Mouse (Mus musculus) spleen, adult 18-20 months (tissue): ENCODE data around the gene Ccr9.
"Not testable (repeated sequence)": the region's sequence is repeated elsewhere in the genome, so short reads cannot be mapped to it uniquely, and the experiment has no call there.

ENCODE experiments used
- DNase-seq, 2 experiments: peaks; one replicate each; pipeline ENCODE4 v3.0.0; 2022; ENCODE audit warnings: mixed read lengths in 2 of 2

Gene Ccr9

GRCm38 (mm10) chr9:123717186-123718008, 39.2 kb downstream of the Ccr9 start, which contains the start of gene Lztfl1:
TSS of gene Lztfl1 (minus strand) at chr9:123717697.
- DNase-seq, result peak; percentile 85 to 86

DNA sequence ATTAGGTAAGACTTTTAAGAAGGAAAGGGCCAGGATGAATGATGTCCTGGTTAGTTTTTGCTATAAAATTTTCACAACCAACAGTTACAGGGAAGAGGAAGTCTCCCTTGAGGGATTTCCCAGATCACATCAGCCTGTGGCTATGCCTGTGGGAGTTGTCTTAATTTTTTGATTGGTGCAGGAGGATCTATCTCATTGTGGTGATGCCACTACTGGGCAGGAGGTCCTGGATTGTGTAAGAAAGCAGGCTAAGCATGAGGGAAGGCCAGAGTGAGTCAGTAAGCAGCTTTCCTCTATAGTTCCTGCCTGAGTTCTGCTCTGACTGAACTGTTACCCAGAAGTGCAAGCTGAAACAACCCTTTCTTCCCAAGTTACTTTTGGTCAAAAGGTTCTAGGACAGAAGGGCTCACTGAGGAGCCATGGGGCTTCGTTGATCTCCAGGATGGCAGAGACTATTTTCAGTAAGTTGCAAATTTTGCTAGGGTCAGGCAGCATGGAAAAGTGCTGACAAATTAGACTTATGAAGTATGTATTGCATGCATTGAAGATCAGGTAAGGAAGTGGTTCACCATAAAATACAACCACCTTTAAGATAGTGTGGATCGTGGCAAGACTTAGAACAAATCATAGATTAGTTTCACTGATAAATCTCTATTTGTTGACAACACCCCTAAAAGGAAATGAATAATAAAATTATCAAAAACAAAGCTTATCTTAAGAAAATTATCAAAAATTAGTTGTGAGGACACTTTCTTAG, 44.7 kb downstream of the Ccr9 start:
- DNase-seq, result no peak

DNA sequence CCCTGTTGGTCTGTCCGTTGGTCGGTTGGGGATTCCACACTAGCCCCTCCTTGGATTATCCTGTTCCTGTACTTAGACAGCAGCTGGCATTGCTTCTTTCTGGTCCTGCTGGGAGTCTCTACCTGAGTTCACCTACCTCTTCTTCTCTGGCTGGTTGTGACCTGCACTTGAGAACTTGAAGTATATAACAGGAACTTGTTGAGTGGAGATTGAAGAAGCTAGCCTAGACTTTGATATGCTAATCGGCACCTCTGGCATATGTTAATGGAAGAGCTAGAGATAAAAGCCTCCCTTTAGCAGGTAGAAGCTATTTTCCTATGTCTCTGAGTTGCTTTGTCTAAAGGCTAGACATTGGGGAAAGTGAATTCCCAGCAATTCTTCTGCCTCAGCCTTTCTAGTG, 53.0 kb downstream of the Ccr9 start:
- DNase-seq, result no peak

- DNase-seq, result no peak
Observed at GRCm38 (mm10) chr9:123734133-123734532, 55.9 kb downstream of the Ccr9 start.

- DNase-seq, result no peak
Observed at GRCm38 (mm10) chr9:123740799-123741198, 62.6 kb downstream of the Ccr9 start.

GRCm38 (mm10) chr9:123749687-123750086, 71.4 kb downstream of the Ccr9 start:
- DNase-seq, result not testable (repeated sequence)

DNA sequence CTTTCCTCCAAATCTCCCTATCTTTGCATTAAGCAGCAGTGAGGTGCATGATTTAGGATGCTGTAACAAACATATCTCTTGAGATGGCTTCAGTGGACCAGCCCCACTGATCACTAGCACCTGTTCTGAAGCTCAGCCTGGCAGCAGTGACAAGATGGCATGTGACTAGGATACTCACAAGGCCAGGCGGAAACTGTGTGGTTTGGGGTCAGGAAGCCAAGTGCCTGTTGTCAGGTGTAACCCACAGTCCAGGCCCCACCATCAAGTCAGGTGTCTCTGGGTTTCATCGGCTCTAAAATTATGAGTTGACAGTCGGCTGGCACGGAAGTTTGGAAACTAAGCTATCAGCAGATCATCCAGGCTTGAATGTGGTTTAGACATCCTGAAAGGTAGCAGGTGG, 76.1 kb downstream of the Ccr9 start:
- peak; percentile 46 to 55 for DNase-seq

DNA sequence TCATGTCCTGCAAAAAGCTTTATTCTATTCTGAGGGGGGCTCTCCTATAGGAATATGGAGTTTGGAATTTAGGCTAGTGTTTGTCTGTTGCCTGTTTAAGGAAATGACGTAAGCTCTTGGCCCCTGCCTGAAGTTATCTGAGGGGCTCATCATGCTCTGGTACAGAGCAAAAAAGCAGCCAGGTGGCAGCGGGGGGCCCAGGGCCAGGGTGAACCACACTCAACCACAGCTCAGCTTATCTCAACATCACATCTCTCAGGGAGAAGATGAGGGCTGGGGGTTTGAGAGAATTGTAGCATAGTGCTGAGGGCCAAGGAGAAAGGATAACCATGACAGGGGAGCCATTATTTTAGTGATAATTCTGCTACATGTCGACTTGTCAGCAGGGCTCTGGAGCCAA, 78.5 kb downstream of the Ccr9 start:
- no peak for DNase-seq

DNA sequence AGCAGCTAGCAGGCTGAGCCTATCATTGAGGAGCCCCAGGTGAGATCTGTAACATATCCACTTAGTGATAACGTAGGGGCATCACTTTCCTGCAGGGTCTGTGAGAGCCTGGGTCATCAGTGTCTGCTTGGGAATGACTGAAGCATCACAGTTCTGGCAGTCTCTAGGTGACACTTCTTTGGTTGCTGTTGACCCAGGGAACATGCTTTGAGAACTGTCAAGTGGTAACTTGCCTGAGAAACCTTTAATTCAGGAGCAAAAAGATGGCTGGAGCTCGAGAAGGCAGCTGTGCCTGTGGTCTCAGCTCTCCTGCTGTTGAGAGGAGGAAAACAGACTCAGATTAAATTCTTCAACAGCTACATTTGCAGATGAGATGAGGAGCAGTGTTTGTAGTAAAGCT, 79.1 kb downstream of the Ccr9 start:
- DNase-seq, result no peak

DNA sequence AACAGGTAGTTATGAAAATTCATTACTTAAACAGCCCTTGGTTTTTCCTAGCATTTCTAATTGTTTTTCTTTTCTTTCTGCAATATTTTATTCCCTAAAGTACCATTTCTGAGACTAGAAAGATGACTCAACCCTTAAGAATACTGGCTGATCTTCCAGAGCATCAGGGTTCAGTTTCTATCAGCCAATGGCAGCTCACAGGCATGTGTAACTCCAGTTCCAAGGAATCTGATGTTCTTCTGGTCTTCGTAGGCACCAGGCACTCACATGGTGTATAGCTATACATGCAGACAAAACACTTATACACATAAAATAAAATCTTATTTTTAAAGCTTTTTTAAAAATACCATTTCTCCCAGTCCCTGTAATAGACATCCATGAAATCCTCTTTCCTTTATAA, 79.9 kb downstream of the Ccr9 start:
- DNase-seq, result no peak

- no peak for DNase-seq
Observed at GRCm38 (mm10) chr9:123758645-123759044, 80.4 kb downstream of the Ccr9 start.

GRCm38 (mm10) chr9:123760806-123761205, 82.6 kb downstream of the Ccr9 start:
- no peak for DNase-seq

- peak; percentile 16 to 35 for DNase-seq
Observed at GRCm38 (mm10) chr9:123762886-123763285, 84.6 kb downstream of the Ccr9 start.

DNA sequence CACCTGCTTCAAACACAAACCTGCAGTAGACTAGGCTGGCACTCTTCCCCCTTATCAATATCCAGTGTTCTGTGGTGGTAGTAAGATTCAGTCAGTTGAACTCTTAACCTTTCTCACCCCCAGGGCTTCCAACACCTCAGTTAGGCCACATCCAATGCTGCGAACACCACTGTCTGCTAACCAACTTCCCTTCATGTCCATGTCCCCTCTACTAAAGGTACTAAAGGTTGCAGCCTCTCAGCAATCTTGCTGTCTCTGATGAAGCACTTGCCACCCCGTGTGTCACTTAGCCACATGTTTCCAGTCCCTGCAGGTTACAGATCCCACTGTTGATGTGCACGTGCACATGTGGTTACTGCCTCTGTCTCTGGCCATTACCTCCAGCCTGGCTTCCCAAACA, 85.5 kb downstream of the Ccr9 start:
- DNase-seq, result no peak

DNA sequence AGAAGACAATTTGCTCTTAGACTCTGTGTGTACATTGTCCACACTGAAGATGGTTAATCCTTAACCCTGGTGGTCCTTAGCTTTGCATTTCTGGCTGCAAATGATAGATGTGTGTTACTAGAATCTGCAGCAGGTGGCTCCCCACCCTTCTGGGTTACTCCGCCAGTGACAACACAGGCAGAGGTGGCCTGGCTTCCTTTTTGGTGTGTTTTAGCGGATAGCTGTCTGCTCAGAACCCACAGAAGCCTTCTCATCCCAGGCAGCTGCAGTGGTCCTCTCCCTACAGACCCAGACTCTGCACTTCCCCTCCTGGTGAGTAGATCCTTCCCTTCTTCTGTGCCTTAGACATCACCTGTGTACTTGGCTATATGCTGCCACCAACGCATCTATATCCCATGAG, 88.8 kb downstream of the Ccr9 start:
- no peak for DNase-seq

- no peak for DNase-seq
Observed at GRCm38 (mm10) chr9:123768443-123768842, 90.2 kb downstream of the Ccr9 start.

DNA sequence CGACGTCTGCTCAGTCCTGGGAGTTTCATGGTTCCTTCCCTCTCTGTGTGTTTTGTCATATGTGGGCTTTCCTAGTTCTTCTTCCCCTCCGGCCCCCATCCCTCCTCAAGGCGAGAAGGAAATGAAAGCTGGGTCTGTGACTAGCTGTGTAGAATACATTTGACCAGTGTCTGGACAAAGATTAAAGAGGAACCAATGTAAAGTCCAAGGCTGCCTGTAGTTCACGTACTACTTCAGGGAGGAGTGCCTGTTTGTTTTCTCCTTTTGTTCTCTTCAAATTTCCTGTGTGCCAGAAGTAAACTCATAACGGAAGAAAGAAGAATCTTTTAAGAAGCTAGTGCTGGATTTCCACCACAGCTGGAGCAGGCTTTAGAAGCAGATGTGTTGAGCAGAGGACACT, 91.3 kb downstream of the Ccr9 start:
- DNase-seq, result no peak

DNA sequence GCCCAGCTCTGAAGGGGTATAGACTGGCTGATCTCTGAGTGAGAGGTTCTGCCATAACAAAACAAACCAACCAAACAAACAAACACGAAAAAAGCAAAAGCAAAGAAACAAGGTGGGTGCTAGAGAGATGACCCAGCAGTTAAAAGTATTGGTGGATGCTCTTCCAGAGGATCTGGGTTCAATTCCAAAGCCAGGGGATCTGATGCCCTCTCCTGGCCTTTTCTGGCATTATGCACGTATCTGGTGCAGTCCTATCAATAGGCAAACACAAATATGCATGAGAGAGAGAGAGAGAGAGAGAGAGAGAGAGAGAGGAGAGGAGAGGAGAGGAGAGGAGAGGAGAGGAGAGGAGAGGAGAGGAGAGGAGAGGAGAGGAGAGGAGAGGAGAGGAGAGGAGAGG, 95.1 kb downstream of the Ccr9 start:
- peak in 1 of 2 experiments; percentile 34 for DNase-seq

- no peak for DNase-seq
Observed at GRCm38 (mm10) chr9:123788855-123789529, 110.8 kb downstream of the Ccr9 start.

- peak; percentile 17 to 44 for DNase-seq
Observed at GRCm38 (mm10) chr9:123796174-123796573, 117.9 kb downstream of the Ccr9 start.

- DNase-seq, result no peak
Observed at GRCm38 (mm10) chr9:123801527-123801926, 123.3 kb downstream of the Ccr9 start.

- no peak for DNase-seq
Observed at GRCm38 (mm10) chr9:123802421-123802820, 124.2 kb downstream of the Ccr9 start.

DNA sequence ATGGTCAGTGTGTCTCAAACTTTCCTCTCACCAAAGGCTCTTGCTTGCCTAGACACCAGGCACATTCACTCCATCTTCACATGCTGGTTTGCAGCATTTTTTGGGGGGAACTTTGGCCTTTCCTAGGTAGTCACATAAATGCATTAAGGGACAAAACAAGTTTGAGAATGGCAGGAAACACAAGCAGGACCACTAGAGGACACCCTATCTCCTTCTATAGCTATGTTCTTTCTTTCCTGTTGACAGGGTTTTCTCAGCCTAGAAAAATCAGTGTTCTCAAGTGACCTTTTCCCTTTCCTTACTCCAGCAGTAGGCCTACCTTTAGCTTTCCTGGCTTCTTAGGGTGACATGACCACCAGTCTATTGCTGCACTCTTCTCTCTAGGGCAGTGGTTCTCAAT, 124.7 kb downstream of the Ccr9 start:
- no peak for DNase-seq

GRCm38 (mm10) chr9:123805241-123805640, 127.0 kb downstream of the Ccr9 start:
- DNase-seq, result no peak
